Mouse (Mus musculus): ENCODE data around the gene Hunk. TPM values are rescaled to one million over a fixed set of nuclear protein-coding genes. Genes with fewer than 3 reads are reported as not detected.

The Hunk gene
- polyA plus RNA-seq, 1 experiment from 2014 or later, result 11.1 TPM

GRCm38 (mm10) chr16:90421145-90421544 lies 35.3 kb downstream of the Hunk start:
- Histone ChIP-seq H3K4me3 (no peak overlapping the region), H3K27ac (peak overlapping the region; percentile 91), H3K4me1 (peaks cover 81% of the 10 kb centered on the region), H3K27me3 (no peaks in the 10 kb centered on the region), H3K9me3 (replicated peaks) (no peaks in the 10 kb centered on the region; the same call in 1 of the 2 replicates), H3K36me3 (ENCODE audit: poor library complexity, severe bottlenecking) (peaks cover 12% of the 10 kb centered on the region), H3K9ac (0 out of 2 replicates have a peak overlapping the region, but pooled peaks have one; percentile 17), H3K4me2 (peak overlapping the region; percentile 34)
- no peak for ATAC-seq
- 5% methylated on average over 7 of the region's 7 CpGs for WGBS

DNA sequence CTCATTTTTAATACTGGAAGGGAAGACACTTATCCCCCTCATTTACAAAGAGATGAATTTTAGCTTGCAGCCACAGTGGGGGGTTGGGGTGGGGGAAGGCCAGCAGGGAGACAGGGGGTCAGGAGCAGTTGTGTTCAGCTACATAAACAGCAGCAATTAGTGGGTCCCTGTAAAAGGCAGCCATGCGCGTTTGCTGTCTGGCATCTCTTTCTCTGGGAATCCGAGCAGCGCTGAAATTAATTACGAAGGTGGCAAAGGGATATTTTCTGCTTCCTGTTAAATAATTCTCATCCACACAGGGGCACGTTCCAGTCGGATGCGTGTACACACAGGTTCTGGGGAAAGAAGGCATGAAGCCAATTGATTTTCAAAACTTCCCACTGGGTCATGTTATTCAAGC lies 35.7 kb downstream of the Hunk start:
- Histone ChIP-seq H3K27ac (peak overlapping the region; percentile 91), H3K36me3 (ENCODE audit: poor library complexity, severe bottlenecking) (peaks cover 9% of the 10 kb centered on the region), H3K4me1 (peaks cover 83% of the 10 kb centered on the region), H3K9me3 (replicated peaks) (no peaks in the 10 kb centered on the region; the same call in 1 of the 2 replicates), H3K27me3 (no peaks in the 10 kb centered on the region), H3K4me2 (peak overlapping the region; percentile 34), H3K9ac (peak overlapping the region; percentile 32; the same call in 1 of the 2 replicates), H3K4me3 (no peak overlapping the region)
- ATAC-seq, result peak; percentile 27
- 3% methylated on average over 8 of the region's 8 CpGs for WGBS

DNA sequence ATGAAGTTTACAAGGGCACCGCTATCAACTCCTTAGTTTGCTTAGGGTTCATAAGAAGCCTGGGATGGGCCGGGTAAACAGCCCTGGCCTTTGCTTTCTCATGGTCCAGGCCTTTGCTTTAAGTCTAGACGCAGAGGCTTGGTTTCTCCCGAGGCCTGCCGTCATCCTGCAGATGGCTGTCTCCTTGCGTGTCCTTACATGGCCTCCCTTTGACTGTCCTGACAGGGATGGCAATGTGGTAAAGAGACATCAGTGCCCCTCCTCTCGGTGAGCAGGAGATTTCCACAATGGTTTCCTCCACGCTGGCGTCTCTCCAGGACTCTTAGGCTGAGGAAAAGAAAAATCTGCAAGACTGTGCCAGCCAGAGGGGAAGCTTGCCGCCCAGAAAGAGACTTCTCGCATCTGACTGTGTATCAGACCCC lies 36.3 kb downstream of the Hunk start:
- H3K4me3 ChIP-seq, result no peak overlapping the region
- no peaks in the 10 kb centered on the region for H3K9me3 ChIP-seq (replicated peaks)
- peak overlapping the region; percentile 34 for H3K4me2 ChIP-seq
- WGBS, result 19% methylated on average over 11 of the region's 11 CpGs
- H3K27ac ChIP-seq, result peak overlapping the region; percentile 91
- no peaks in the 10 kb centered on the region for H3K27me3 ChIP-seq
- peak; percentile 14 for ATAC-seq
- peaks cover 4% of the 10 kb centered on the region; the same call in 1 of the 2 replicates for H3K36me3 ChIP-seq (ENCODE audit: poor library complexity, severe bottlenecking)
- peak overlapping the region; percentile 32 for H3K9ac ChIP-seq
- H3K4me1 ChIP-seq, result peaks cover 83% of the 10 kb centered on the region

- Histone ChIP-seq H3K4me2 (peak overlapping the region; percentile 6), H3K36me3 (ENCODE audit: poor library complexity, severe bottlenecking) (0 out of 2 replicates have a peak, but pooled peaks cover 8% of the 10 kb centered on the region), H3K27me3 (no peaks in the 10 kb centered on the region), H3K27ac (peak overlapping the region; percentile 63), H3K9me3 (replicated peaks) (no peaks in the 10 kb centered on the region), H3K4me1 (peaks cover 69% of the 10 kb centered on the region), H3K4me3 (no peak overlapping the region), H3K9ac (0 out of 2 replicates have a peak overlapping the region, but pooled peaks have one; percentile 0)
- peak; percentile 73 for ATAC-seq
- 29% methylated on average over 3 of the region's 3 CpGs for WGBS
Measured at GRCm38 (mm10) chr16:90423898-90424297, 38.1 kb downstream of the Hunk start.

- peak; percentile 7; the same call in 1 of the 2 replicates for ATAC-seq
- peak overlapping the region; percentile 6 for H3K4me2 ChIP-seq
- H3K36me3 ChIP-seq (ENCODE audit: poor library complexity, severe bottlenecking), result 0 out of 2 replicates have a peak, but pooled peaks cover 8% of the 10 kb centered on the region
- no peak overlapping the region for H3K4me3 ChIP-seq
- H3K9me3 ChIP-seq (replicated peaks), result no peaks in the 10 kb centered on the region
- H3K9ac ChIP-seq, result 0 out of 2 replicates have a peak overlapping the region, but pooled peaks have one; percentile 0
- H3K27me3 ChIP-seq, result no peaks in the 10 kb centered on the region
- WGBS, result 24% methylated on average over 9 of the region's 9 CpGs
- peak overlapping the region; percentile 63 for H3K27ac ChIP-seq
- peaks cover 66% of the 10 kb centered on the region for H3K4me1 ChIP-seq
Measured at GRCm38 (mm10) chr16:90424391-90424790, 38.6 kb downstream of the Hunk start.

DNA sequence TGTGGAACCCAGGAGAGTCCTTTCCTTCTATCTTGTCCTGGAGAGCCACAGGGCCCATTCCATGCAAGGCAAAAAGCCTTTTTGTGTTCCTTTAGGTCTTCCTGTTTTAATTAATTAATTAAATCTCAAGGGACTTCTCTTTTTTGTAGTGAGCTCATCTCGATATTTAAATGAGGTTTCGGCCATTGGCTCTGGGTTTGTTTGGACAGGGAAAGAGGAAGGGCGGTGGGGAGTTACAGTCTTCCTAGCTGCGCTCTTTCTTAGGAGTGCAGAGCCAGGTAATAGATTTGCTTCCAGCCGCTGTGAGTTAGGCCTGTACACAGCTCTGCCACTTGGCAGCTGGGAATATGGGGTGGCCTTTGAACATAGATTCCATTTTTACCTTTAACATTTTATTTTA lies 40.4 kb downstream of the Hunk start:
- peaks cover 51% of the 10 kb centered on the region for H3K4me1 ChIP-seq
- H3K9me3 ChIP-seq (replicated peaks), result no peaks in the 10 kb centered on the region
- H3K9ac ChIP-seq, result no peak overlapping the region
- H3K27ac ChIP-seq, result no peak overlapping the region
- no peaks in the 10 kb centered on the region for H3K27me3 ChIP-seq
- no peak for ATAC-seq
- H3K4me2 ChIP-seq, result no peak overlapping the region
- 0 out of 2 replicates have a peak, but pooled peaks cover 8% of the 10 kb centered on the region for H3K36me3 ChIP-seq (ENCODE audit: poor library complexity, severe bottlenecking)
- H3K4me3 ChIP-seq, result no peak overlapping the region
- 78% methylated on average over 5 of the region's 5 CpGs for WGBS

GRCm38 (mm10) chr16:90427838-90428630 lies 42.2 kb downstream of the Hunk start:
- H3K27me3 ChIP-seq, result no peaks in the 10 kb centered on the region
- 94% methylated on average over 8 of the region's 8 CpGs for WGBS
- peaks cover 9% of the 10 kb centered on the region for H3K9me3 ChIP-seq (replicated peaks)
- no peak overlapping the region for H3K4me3 ChIP-seq
- ATAC-seq, result no peak
- peaks cover 33% of the 10 kb centered on the region for H3K4me1 ChIP-seq
- H3K27ac ChIP-seq, result no peak overlapping the region
- no peak overlapping the region for H3K4me2 ChIP-seq
- no peak overlapping the region for H3K9ac ChIP-seq
- H3K36me3 ChIP-seq (ENCODE audit: poor library complexity, severe bottlenecking), result peaks cover 19% of the 10 kb centered on the region

GRCm38 (mm10) chr16:90433551-90433950 lies 47.7 kb downstream of the Hunk start:
- Histone ChIP-seq H3K36me3 (ENCODE audit: poor library complexity, severe bottlenecking) (peaks cover 43% of the 10 kb centered on the region), H3K4me3 (no peak overlapping the region), H3K27me3 (no peaks in the 10 kb centered on the region), H3K4me1 (peaks cover 19% of the 10 kb centered on the region), H3K27ac (no peak overlapping the region), H3K4me2 (no peak overlapping the region), H3K9me3 (replicated peaks) (peaks cover 17% of the 10 kb centered on the region), H3K9ac (no peak overlapping the region)
- 98% methylated on average over 12 of the region's 12 CpGs for WGBS
- ATAC-seq, result no peak

- peaks cover 59% of the 10 kb centered on the region for H3K36me3 ChIP-seq (ENCODE audit: poor library complexity, severe bottlenecking)
- H3K9ac ChIP-seq, result no peak overlapping the region
- H3K4me1 ChIP-seq, result peaks cover 19% of the 10 kb centered on the region
- no peak overlapping the region for H3K4me3 ChIP-seq
- H3K9me3 ChIP-seq (replicated peaks), result peaks cover 17% of the 10 kb centered on the region
- H3K27ac ChIP-seq, result no peak overlapping the region
- no peak overlapping the region for H3K4me2 ChIP-seq
- H3K27me3 ChIP-seq, result no peaks in the 10 kb centered on the region
- no peak for ATAC-seq
- WGBS, result 71% methylated on average over 4 of the region's 4 CpGs
Measured at GRCm38 (mm10) chr16:90435231-90435630, 49.4 kb downstream of the Hunk start.

DNA sequence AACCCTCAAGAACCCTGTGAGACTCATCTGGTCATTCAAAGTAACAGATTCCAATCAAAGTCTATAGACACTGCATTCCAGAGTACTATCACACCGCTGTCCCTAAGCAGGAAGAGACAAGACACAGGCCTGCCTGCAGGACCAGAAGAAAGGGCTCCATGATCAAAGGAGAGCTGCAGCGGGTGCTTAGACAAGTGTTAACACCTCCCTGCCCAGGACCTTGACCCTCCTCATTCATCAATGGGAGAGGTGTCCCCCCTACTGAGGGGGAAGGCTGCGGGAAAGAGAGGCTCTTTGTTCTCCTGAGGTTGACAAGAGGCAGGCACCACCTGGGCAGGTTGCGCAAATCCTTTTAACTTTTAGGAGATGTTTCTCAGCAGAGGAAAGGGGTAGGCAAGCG lies 51.5 kb downstream of the Hunk start:
- Histone ChIP-seq H3K4me2 (no peak overlapping the region), H3K4me1 (peaks cover 32% of the 10 kb centered on the region)
- 36% methylated on average over 5 of the region's 5 CpGs for WGBS

GRCm38 (mm10) chr16:90439493-90439892 lies 53.7 kb downstream of the Hunk start:
- Histone ChIP-seq H3K36me3 (ENCODE audit: poor library complexity, severe bottlenecking) (peaks cover 41% of the 10 kb centered on the region), H3K27ac (no peak overlapping the region), H3K9me3 (replicated peaks) (no peaks in the 10 kb centered on the region), H3K4me3 (no peak overlapping the region), H3K9ac (no peak overlapping the region), H3K27me3 (no peaks in the 10 kb centered on the region), H3K4me1 (peaks cover 52% of the 10 kb centered on the region), H3K4me2 (no peak overlapping the region)
- 84% methylated on average over 6 of the region's 6 CpGs for whole genome bisulfite sequencing
- ATAC-seq, result no peak

More for the DNA sequence above, 51.5 kb downstream of the Hunk start:
- Histone ChIP-seq H3K27me3 (no peaks in the 10 kb centered on the region), H3K4me3 (no peak overlapping the region), H3K9ac (no peak overlapping the region), H3K36me3 (ENCODE audit: poor library complexity, severe bottlenecking) (peaks cover 58% of the 10 kb centered on the region), H3K9me3 (replicated peaks) (peaks cover 15% of the 10 kb centered on the region), H3K27ac (no peak overlapping the region)
- ATAC-seq, result peak; percentile 14; the same call in 1 of the 2 replicates

DNA sequence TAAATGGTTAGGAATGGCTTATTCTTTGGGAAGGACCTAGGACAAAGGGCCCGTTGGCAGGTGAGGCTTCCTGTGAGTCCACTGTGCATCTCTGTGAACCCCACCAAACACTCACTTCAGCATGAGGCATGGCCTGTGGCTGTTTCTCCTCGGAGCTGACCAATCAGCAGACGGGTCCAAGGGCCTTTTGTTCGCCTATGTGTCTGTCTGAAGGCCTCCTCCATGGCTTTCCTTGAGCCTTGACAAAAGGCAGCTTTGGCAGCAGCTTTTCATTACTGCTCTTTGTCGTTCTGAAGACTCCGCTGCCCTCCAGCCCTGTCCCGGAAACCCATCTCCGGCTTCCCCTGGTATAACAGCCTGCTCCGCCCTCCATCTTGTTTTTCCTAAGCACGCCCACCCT lies 54.8 kb downstream of the Hunk start:
- Histone ChIP-seq H3K4me2 (no peak overlapping the region), H3K36me3 (ENCODE audit: poor library complexity, severe bottlenecking) (peaks cover 33% of the 10 kb centered on the region), H3K9me3 (replicated peaks) (no peaks in the 10 kb centered on the region), H3K4me1 (peaks cover 47% of the 10 kb centered on the region), H3K4me3 (no peak overlapping the region), H3K9ac (no peak overlapping the region), H3K27me3 (no peaks in the 10 kb centered on the region), H3K27ac (0 out of 2 replicates have a peak overlapping the region, but pooled peaks have one; percentile 3)
- no peak for ATAC-seq
- 36% methylated on average over 10 of the region's 10 CpGs for WGBS
